Mouse (Mus musculus) telencephalon, adult 2 months (tissue): Measurements from ENCODE around the gene Cuedc1.

Experiments
- DNase-seq: peaks from one replicate; pipeline ENCODE4 v3.0.0-alpha.2; 2011; ENCODE audit warnings: low read depth, low spot score

Cuedc1 gene

DNA sequence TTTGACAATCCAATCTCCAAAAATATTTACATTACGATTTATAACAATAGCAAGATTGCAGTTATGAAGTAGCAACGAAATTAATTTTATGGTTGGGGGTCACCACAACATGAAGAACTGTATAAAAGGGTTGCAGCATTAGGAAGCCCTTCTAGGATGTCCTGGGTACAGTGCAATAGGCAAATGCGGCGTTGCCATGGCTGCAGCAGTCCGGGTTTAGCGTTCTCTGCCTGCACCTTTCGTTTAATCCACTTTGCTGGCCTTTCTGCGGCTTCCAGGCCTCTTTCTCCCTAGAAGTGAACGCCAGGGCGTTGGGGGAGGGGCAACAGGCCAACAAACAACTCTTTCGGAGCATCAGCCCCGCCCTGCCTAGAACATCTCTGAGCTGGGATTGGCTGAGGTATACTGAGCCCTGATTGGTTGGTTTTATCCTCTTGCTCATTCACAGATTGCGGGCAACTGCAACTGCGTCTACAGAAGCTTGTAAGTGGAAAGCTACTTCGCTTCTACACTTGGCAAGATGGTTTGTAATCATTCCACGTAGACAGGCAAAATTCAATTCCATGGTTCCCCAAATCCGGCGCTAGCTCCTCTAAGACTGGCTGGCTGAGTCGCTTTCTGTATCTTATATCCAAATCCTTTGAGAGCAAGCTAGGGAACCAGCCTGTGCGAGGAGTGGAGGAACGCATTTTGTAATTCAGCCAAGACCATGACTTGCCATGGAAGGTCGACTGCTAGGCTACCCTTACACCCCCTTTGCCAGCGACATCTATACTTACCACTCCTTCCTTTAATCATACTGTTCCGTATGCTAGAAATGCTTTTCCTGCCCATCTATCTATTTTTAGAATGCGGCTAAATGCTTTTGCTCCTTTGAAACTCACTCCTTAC, 10.9 kb upstream of the Cuedc1 start:
- DNase-seq = peak; percentile 95

DNA sequence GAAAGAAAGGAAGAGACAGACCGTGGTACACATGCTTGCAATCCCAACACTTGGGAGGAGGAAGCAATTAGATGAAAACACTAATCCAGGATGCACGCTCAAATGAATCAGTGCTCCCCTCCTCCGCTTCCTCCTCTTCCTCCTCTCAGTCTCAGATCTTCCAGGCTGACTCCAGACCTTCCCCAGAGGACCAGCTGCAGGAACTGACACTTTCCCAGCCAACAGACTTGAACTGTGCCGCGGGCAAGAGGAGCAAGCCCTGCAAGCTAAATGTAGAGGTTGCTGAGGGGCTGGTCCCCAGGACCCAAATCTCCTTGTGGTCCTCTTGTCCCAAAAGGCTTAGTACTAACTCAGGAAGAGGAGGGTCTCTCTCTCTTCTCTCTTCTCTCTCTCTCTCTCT, 8.7 kb upstream of the Cuedc1 start:
- no peak for DNase-seq

DNA sequence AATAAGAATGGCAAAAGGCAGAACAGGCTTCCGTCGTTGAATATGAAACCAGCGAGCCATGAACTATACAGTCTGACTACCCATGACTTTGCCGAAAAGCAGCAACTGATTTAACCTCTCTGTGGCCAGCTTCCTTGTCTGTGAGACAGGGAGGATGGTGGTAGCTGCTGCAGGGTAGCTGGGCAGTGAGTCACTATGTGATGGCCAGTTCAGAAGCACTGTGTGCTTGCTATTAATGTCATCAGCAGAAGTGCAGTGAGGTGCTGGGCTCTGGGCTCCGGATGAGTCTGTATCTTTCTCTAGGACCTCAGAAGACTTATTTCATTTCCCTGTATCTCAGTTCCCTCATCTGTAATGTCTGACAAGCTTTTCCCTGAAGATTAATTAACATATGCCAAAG, 7.6 kb upstream of the Cuedc1 start:
- no peak for DNase-seq

DNA sequence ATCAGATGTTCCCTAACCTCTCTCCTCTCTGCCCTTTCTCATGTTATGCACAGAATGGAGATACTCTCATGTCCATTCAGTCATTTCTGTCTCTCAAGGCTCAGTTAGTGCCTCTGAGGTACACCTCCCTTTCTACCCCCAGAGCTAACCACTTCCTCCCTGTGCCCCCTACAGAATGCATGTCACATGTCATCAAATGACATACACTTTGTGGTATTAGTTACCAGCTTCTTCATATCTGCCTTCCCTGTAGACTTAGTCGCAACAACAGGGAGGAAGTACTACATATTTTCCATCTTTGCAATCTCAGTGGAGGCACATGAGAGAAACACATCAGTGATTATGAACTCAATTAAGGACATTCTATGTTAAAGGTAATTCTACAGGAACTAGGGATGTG, 5.9 kb upstream of the Cuedc1 start:
- DNase-seq = no peak

DNA sequence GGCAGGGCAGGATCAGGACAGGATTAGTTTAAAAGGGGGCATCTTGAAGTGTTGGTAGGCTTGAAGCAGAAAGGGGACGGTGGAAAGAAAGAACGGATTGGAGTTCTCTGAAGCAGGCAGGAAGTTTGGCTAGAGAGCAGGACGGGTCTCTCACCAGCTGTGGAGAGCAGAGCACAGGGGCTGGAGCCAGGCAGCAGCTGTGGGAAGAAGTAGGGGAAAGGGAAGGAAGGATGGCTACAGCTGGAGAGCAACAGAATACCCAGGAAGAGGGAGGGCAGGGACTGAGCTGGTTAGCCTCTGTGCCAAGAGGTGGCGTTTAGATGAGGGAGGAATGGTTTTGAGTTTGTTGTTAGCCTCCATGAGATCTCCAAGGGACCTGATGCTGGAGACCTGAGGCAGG, 685 bp upstream of the Cuedc1 start:
- no peak for DNase-seq

DNA sequence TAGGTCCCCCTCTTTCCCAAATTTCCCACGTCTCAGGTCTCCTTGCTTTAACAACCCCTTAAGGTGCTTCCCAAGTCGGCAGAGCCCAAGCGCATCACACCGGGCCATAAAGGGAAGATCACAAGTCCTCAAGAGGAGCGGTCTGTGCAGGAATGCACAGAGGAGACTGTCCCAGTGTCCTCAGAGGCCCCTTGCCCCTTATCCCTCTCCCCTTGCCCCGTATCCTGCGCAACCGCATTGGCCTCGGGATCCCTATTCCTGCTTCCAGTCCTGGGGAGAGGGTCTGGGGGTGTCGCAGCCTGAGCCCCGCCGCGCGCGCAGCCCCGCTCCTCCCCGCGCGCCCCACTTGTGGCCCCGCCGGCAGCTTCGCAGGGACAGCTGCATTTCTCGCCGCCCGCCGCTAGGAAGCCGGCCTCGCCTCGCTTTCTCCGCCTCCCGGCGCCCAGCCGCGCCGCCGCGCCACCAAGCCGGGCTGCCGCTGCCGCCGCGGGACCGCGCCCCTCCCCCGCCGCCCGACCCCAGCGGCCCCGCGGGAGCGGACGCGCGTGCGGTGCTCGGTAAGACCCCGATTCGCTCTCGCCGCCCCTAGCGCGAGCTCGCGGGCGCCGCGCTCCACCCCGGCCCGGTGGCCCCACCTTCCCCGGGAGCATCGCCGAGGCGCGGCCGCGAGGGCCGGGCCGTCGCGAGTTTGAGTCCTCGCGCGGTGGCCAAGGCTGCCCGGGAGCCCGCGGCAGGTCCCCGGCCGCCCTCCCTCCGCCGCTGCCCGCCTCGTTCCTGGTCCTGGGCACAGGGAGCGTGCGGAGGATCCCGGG, 1.1 kb downstream of the Cuedc1 start:
- no peak for DNase-seq

DNA sequence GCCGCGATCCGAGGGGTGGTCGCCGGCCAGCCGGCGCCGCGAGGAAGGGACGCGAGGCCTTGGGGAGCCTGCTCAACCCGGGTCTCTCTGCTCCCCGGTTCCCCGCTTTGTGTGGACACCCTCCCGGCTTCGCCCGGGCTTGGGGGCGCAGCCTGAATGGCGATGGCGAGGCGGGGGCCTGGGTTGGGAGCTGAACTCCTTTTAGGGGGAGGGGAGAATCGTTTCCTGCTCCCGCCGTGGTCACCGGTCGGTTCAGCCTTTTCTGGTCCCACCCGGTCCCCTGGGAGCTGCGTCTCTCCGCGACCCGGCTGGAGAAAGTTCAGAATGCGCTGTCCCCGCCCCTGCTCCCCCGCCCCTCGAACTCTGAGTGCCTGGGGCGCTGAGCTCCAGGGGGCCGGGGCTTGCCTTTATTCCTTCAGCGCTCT, 1.8 kb downstream of the Cuedc1 start:
- no peak for DNase-seq

DNA sequence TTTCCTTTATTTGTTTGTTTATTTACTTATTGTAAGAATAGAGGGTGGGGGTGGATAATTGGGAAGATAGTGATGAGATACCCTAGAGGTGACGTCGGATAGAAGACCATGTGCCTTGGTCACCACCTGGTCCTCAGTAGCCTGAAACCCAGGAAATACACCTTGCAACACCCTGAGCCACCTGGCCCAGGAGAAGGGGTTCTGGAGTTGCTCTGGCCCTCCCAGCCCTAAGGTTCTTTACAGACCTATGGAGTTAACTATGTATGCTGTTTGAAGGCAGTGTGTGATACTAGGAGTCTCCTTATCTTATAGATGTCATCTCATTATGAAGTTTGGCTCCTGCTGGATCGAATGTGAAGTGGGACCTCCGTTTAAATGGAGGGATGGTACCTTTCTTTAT, 2.3 kb downstream of the Cuedc1 start:
- no peak for DNase-seq

DNA sequence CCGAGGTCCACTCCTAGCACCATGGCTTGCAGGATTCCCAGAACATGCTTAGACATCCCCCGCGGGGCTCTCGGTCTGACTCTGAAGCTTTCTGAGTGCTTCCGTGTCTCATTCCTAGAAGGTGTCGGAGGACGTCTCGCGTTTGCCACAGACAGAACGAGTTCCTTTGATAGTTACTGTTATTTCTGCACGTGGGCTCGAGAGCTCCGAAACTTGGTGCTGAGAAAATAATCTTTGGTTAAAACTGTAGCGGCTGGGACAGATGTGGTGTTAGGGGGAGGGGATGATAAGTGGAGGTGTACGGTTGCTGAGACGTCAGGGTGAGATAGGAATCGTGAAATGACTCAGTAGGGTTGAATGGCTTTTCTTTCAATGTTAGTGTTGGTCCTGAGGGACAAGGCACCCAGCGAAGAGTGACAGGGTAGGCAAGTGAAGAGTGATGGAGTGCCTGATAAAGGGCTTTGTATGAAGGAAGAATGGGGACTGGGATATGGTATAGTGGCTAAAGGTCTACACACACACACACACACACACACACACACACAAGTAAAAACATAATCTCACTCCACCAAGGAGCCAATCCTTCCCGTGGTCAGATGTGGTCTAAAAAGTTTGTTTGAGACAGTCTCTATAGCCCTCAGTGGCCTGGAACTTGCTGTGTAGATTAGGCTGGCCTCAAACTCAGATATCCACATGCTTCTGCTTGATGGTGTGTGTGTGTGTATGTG, 5.5 kb downstream of the Cuedc1 start:
- no peak for DNase-seq

DNA sequence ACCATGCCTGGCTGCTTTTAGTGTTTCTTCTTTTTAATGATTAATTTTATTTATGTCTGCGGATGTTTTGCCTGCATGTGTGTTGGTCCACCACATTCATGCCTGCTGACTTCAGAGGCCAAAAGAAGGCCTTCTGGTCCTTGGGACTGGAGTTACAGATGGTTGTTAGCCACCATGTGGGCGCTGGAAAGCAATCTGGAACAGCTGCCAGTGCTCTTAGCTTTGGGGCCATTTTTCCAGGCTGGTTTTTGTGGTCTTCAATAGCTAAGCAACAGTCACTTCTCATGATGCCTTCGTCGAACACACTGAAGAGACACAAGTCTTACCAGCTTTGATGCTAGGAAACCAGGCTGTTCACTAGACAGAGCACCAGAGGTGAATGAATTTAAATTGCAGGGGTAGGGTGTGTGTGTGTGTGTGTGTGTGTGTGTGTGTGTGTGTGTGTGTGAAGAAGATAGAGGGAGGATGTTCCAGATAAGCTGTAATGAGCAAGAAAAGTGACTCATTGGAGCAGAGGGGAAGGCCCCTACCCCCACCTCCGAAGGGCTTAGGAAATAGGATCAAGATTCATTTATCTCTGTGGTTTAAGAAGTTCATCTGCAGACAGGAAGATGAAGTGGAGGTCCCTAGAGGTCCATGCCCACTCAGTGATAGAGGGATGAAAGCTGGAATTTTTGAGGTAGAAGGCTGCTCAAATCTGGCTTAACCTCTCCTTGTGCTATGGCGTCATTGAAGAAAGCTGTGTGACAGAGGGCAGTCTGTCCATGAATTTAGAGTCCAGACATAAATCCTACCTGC, 7.8 kb downstream of the Cuedc1 start:
- no peak for DNase-seq

DNA sequence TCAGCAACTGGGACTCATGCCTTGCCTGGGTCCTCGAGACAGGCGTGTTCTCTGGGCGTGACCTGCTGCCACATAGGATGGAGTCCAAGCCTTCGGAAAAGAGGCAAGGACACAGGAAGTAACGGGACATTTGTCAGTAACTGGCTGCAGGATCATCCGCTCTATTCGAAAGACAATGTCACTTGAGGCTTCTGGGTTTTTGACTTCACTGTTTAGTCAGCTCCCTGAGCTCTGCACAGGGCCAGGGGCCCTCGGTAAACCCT, 8.4 kb downstream of the Cuedc1 start:
- no peak for DNase-seq

DNA sequence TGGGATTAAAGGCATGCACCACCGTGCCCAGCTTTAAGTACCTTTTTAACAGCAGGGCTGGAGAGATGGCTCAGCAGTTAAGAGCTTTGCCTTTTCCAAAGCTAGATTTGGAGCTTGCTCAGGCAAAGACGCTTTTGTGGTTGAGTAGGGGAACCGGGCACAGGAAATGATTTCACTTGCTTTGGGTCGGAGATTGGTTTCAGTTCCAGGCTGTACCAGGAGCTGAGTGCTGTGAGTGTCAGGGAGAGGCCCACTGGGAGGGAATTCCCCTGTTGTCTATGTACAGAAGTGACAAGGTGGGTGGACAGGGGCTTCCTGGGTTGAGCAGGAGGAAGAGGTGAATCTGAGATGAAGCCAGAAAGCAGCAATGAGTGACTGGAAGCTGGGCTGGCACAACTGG, 9.5 kb downstream of the Cuedc1 start:
- no peak for DNase-seq

DNA sequence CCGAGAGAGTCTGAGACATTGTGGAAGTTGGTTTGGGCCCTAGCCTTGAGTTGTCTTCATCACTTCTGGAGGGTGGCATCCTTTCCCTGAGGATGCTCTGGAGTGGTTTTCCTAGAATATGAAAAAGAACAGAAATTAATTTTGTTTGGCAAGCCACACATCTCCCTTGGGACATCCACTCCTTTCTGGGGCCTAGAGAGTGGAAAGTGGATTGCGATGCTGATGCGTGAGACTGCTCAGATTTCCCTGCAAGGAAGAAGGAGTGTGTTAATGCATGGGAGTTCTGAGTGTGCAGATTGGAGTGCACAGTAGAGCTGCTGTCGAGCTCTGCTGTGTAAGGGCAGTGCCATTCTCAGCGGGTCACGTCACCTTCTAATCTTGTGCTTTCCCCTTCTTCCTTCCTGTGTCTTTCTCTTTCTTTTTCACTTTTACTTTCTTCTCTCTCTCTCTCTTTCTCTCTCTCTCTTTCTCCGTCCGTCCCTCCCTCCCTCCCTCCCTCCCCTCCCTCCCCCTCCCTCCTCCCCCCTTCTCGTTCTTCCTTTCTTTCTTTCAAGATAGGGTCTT, 12.3 kb downstream of the Cuedc1 start:
- no peak for DNase-seq

DNA sequence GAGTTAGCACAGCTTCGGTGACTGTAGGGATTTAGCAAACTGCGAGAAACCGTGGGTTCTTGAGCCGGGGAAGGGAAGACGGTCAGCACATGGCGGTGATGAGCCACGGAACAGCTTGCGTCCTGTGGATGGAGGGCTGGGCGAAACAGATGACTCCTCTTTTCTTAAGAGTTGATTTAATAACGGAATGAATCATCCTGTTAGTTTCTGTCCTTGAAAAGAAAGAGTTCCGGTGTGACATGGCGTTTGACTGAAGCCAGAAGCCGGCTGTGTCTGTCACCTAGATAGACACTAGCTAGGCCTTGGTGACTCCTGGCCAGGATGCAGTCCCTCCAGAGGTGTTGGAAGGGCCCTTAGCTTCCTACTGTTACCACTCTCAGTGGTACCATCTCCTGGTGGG, 14.2 kb downstream of the Cuedc1 start:
- DNase-seq = no peak

DNA sequence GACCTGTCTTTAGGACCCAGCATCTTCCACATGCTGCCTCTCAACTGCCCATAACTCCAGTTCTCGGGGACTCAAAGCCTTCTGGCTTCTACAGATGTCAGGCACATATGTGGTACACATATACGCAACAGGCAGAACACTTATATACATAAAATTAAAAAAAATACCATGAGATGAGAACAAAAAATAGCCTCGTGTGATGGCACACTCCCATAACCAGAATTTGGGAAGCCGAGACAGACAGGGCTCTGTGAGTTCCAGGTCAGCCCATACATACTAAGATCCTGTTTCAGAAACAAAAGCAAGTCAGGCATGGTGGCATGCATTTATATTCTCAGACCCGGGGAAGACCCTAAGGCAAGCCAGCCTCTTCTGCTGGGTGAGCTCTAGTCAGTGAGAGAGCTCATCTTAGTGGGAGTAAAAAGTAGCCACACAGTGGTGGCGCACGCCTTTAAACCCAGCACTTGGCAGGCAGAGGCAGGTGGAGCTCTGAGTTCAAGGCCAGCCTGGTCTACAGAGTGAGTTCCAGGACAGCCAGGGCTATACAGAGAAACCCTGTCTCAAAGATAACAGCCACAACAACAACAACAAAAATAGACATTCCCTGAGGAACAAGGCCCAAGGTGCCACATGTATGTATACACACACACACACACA, 14.9 kb downstream of the Cuedc1 start:
- no peak for DNase-seq

DNA sequence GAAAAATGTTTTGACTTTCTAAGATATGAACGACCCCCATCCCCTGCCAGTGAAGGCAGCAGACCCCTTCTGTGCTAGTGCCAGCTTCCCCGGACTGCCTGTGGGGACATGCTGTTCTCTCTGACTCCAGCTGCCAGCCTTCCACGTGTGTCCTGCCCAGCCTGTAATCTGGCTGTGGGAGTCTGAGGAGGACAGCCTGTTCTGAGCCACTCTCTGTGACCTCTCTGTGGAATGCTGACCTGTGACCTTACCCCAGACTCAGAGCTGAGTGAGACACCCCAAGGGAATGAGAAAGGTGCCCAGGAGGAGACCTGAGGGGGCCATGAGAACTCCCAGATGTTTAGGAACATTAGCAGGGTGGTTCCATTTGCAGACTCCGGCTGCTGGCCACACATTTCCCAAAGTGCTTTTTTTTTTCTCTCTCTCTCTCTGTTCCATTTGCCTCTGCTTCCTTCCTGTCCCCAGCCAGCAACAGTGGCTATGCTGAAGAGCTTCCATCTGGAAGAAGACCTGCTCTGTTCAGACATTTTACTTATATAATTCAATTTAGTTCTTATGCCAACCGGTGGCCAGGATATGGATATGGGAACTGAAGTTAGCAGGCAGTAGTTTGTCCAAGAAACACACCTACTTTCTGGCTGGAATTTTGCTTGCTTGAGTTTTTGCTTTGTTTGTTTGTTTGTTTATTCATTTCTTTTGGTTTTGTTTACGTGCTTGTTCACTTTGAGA, 15.8 kb downstream of the Cuedc1 start:
- DNase-seq = no peak

DNA sequence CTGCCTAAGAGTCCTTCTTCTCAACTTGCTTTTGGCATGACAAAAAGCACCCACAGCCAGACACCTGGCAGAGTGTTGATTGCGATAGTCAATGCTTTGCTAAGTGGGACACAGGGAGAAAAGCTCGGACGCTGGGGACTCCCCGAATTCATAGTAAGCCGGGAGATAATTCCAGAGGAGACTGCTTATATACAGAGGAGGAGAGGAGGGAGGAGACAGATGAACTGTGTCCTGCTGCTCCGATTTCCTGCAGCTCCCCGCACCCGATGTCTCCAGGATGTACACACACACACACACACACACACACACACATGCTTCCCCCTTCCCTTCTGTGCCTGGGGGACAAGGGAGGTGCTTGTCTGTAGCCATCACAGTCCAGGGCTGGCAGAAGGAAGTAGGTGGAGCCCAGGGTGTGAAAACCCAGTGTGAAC, 17.0 kb downstream of the Cuedc1 start:
- no peak for DNase-seq

DNA sequence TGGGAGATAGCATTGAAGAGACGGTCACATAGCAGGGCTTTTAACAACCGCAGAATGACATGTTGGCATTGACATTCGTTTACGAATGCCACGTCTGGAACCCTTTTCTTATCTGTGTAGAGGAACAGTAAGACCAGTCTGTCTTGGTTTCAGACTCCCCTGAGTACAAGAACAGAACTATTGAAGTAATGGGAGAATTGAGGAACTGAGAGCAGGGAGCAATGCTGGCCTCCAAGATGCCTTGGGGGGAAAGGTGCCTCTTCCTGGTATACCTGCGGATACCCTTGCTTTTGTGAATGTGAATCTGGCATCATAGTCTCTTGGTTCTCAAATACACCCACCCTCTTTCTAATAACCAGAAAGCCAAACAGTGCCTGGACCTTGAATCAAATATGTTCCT, 18.7 kb downstream of the Cuedc1 start:
- no peak for DNase-seq

DNA sequence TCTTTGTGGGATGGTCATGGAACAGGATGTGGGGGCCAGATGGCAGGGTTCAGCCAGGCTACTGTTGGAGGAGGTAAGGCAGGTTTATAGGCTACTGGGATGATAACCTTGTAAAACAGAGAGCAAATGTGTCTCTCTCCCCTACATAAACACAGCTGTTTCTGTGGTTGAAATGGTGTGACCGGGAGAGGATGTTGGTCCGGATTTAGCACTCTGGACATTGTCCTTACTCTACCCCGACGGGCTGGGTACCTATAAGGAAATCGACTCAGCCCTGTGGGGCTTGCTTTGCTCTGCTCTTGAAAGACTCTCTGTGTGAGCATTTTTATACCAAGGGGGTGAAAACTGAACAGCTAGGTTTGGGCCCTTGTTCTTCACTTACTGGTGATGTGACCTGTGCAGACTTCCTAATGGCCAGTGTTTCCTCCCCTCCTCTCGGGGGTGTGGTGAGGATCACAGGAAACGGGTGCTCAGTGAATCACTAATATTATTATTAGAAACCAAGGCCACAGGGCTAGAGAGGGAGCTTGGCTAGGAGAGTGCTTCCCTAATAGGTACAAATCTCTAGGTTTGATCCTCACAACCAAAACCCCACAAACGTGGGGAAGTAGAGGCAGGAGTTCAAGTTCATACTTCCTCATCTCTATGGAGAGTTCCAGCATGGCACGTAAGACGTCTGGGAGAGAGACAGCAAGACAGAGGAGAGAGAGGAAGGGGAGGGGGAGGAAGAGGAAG, 19.7 kb downstream of the Cuedc1 start:
- DNase-seq = no peak

DNA sequence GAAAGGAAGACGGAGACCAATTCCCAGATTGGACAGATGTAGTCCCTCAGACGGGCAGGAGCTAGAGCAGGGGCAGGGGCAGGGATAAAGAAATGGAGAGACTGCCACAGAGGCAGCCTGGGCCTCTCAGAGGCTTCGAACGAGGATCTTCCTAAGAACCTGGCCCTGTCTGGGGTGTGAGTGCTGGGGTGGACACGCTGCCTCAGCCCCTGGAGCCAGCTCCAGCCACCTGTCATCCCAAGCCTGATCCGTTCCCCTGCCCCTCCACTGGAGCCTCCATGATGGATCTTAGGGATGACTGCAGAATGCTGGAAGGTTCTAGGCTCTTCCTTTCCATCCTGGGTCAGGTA, 20.2 kb downstream of the Cuedc1 start:
- DNase-seq = no peak
